Mouse (Mus musculus): Measurements from ENCODE around the gene Esyt1. TPM values are rescaled to one million over a fixed set of nuclear protein-coding genes. Genes with fewer than 3 reads are reported as not detected.
"Not testable (repeated sequence)": the region's sequence is repeated elsewhere in the genome, so short reads cannot be mapped to it uniquely, and the experiment has no call there.

Esyt1 gene
- total and polyA plus RNA-seq, 2 experiments from 2014 or later: 13.0 to 41.5 TPM

DNA sequence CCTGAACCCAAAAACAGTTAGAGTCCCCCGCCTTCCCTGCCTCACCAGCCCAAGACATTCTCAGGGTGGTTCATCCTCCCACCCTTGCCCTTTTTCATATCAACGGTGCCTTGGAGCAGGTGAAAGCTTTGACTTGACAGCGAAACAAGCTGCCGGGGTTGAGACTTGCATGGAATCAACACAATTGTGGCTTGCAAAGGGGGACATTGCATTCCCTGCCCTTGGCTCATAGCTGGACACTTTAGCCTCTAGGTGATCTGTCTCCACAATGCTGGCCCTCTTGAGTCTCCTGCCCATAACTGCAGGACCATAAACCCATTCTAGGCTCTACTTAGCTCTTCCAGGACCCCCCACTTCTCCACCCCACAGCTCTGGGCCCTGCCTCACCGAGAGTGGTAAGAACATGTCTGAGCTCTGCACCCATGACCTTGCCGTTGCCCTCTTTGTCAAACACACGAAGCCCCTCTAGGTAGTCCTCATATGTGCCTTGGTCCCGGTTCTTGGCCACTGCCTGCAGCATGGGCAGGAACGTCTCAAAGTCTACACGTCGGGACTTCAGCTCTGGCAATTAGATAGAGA is 30.9 kb downstream of the Esyt1 start:
- no peaks in the 10 kb centered on the region for H3K27me3 ChIP-seq (ENCODE audit: control insufficient read depth, insufficient read depth, low read length)
- WGBS: 32% methylated on average over 11 of the region's 11 CpGs

DNA sequence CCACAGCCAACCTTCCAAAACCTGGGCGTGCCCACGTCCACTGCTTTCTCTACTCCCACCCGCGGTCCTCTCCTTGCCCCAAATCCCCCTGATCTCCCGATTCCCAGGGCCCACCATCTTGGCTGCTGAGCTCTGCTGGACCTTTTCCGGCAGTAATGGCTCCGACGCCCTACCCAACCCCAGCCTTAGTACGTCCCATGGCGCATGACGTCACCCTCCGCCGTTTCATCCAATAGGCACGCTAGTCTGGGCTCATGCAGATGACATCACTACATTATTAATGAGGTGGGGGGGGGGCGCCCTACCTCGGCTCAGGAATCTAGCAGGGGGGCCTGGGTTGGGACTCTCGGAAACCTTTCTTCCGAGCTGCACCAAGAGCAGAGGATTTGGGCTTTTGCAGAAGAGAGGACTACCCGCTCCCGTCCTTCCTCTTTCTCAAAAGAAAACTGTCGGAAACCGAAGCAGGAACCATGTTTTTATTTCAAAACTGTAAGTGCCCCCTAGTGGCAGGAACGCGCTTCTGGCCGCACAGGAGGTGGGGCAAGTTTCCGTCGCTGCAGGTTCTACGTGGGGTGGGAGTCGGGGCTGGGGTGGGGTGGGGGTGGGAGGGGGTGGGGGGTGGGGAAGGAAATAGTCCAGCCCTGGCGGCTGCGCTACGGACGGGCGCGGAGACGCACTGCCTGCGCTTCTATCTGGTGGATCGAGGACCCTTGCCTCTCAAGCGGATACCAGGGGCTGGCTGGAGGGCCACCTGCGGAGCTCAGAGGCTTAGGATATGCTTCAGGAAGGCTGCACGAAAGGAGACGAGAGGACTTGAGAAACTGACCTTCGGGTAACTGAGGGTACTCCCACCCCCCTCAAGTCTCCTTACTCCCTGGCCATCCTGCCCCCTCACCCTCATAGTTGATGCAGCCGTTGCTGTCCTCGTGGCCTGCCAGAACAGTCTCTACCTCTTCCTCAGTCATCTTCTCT is 31.7 kb downstream of the Esyt1 start, which contains the start of gene Myl6:
Myl6 (minus strand) TSS at position 451 of the 972 bp plus-strand sequence.
- Histone ChIP-seq H3K27me3 (ENCODE audit: control insufficient read depth, insufficient read depth, low read length) (no peaks in the 10 kb centered on the region), H3K4me2 (ENCODE audit: low read depth, low read length) (peak within 1 kb of the TSS; percentile 82), H3K9me3 (replicated peaks; ENCODE audit: control insufficient read depth, low read length) (no peaks in the 10 kb centered on the region), H3K4me3 (ENCODE audit: low read depth, low read length) (peak within 1 kb of the TSS; percentile 79), H3K27ac (ENCODE audit: low read depth) (peak within 1 kb of the TSS; percentile 95), H3K4me1 (ENCODE audit: control insufficient read depth, insufficient read depth) (peaks cover 42% of the 10 kb centered on the region), H3K9ac (replicated peaks; ENCODE audit: low read depth, low read length) (peak within 1 kb of the TSS; percentile 83), H3K36me3 (replicated peaks; ENCODE audit: control insufficient read depth, insufficient read depth, low read length) (peaks cover 30% of the 10 kb centered on the region)
- TF ChIP-seq CTCF (IDR thresholded peaks at IDR 0.05; ENCODE audit: low read depth): peak; percentile 70
- peak; percentile 90 for TF ChIP-seq EP300 (IDR thresholded peaks at IDR 0.05; ENCODE audit: low read depth)
- WGBS: under 1% methylated on average over 43 of the region's 45 CpGs
- DNase-seq (ENCODE audit: low spot score) (peak; percentile 96), ATAC-seq (ENCODE audit: insufficient read depth, low read depth) (peak; percentile 86)

More for the DNA sequence above, 30.9 kb downstream of the Esyt1 start:
- peaks cover 39% of the 10 kb centered on the region for H3K4me1 ChIP-seq (ENCODE audit: control insufficient read depth, insufficient read depth)
- TF ChIP-seq CTCF (IDR thresholded peaks at IDR 0.05; ENCODE audit: low read depth) (no peak), EP300 (IDR thresholded peaks at IDR 0.05; ENCODE audit: low read depth) (no peak)
- ATAC-seq (ENCODE audit: insufficient read depth, low read depth) (no peak), DNase-seq (ENCODE audit: low spot score) (no peak)
- peak overlapping the region; percentile 95 for H3K27ac ChIP-seq (ENCODE audit: low read depth)
- H3K4me3 ChIP-seq (ENCODE audit: low read depth, low read length): peak overlapping the region; percentile 79
- peak overlapping the region; percentile 82 for H3K4me2 ChIP-seq (ENCODE audit: low read depth, low read length)
- no peaks in the 10 kb centered on the region for H3K9me3 ChIP-seq (replicated peaks; ENCODE audit: control insufficient read depth, low read length)
- H3K36me3 ChIP-seq (replicated peaks; ENCODE audit: control insufficient read depth, insufficient read depth, low read length): peaks cover 22% of the 10 kb centered on the region
- peak overlapping the region; percentile 83 for H3K9ac ChIP-seq (replicated peaks; ENCODE audit: low read depth, low read length)

GRCm38 (mm10) chr10:128493319-128493694 is 32.4 kb downstream of the Esyt1 start:
- 0% methylated on average over 12 of the region's 12 CpGs for whole genome bisulfite sequencing
- Histone ChIP-seq H3K4me1 (ENCODE audit: control insufficient read depth, insufficient read depth) (peaks cover 42% of the 10 kb centered on the region), H3K27me3 (ENCODE audit: control insufficient read depth, insufficient read depth, low read length) (no peaks in the 10 kb centered on the region), H3K27ac (ENCODE audit: low read depth) (peak overlapping the region; percentile 95), H3K36me3 (replicated peaks; ENCODE audit: control insufficient read depth, insufficient read depth, low read length) (peaks cover 37% of the 10 kb centered on the region), H3K9ac (replicated peaks; ENCODE audit: low read depth, low read length) (peak overlapping the region; percentile 83), H3K4me3 (ENCODE audit: low read depth, low read length) (peak overlapping the region; percentile 79), H3K9me3 (replicated peaks; ENCODE audit: control insufficient read depth, low read length) (no peaks in the 10 kb centered on the region), H3K4me2 (ENCODE audit: low read depth, low read length) (peak overlapping the region; percentile 82)
- peak; percentile 1; the same call in 1 of the 2 replicates for ATAC-seq (ENCODE audit: insufficient read depth, low read depth)
- TF ChIP-seq CTCF (IDR thresholded peaks at IDR 0.05; ENCODE audit: low read depth) (no peak), EP300 (IDR thresholded peaks at IDR 0.05; ENCODE audit: low read depth) (no peak)
- DNase-seq (ENCODE audit: low spot score): peak; percentile 33

DNA sequence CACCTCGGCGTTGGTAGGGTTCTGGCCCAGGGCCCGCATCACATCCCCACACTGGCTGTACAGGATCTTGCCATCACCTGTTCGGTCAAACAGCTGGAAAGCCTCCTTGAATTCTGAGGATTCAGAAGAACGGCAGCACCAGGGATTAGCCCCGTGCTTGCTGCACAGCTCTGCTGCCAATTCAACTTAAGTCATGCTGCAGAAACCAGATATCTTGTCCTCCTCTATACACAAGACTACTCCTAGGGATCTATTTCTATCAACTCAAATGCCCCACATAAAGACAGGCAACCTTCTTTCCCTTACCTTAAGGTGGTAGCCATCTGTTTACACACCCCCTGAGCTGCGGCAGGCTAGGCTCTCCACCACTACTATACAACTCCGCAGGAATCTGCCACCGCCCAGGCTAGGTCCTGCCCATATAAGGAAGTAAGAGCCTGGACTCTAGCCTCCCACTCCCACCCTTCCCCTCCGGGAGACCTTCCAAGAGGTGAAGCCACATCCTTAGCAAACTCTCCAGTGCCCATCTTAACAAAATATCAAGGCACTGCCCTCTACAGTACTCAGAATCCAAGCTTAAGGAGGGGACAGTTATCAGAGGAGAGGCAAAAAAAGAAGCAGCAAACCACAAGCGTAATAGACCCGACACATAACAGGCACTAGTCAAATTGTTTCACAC is 32.9 kb downstream of the Esyt1 start:
- Histone ChIP-seq H3K4me3 (ENCODE audit: low read depth, low read length) (peak overlapping the region; percentile 79), H3K9ac (replicated peaks; ENCODE audit: low read depth, low read length) (peak overlapping the region; percentile 83), H3K4me1 (ENCODE audit: control insufficient read depth, insufficient read depth) (peaks cover 42% of the 10 kb centered on the region), H3K27me3 (ENCODE audit: control insufficient read depth, insufficient read depth, low read length) (no peaks in the 10 kb centered on the region), H3K36me3 (replicated peaks; ENCODE audit: control insufficient read depth, insufficient read depth, low read length) (peaks cover 42% of the 10 kb centered on the region), H3K9me3 (replicated peaks; ENCODE audit: control insufficient read depth, low read length) (no peaks in the 10 kb centered on the region), H3K4me2 (ENCODE audit: low read depth, low read length) (peak overlapping the region; percentile 82), H3K27ac (ENCODE audit: low read depth) (peak overlapping the region; percentile 95)
- peak; percentile 93 for DNase-seq (ENCODE audit: low spot score)
- peak; percentile 54 for ATAC-seq (ENCODE audit: insufficient read depth, low read depth)
- 5% methylated on average over 12 of the region's 12 CpGs for WGBS
- TF ChIP-seq EP300 (IDR thresholded peaks at IDR 0.05; ENCODE audit: low read depth) (no peak), CTCF (IDR thresholded peaks at IDR 0.05; ENCODE audit: low read depth) (no peak)

GRCm38 (mm10) chr10:128492051-128492450 is 33.6 kb downstream of the Esyt1 start:
- 6% methylated on average over 8 of the region's 8 CpGs for WGBS
- Histone ChIP-seq H3K4me2 (ENCODE audit: low read depth, low read length) (peak overlapping the region; percentile 82), H3K4me3 (ENCODE audit: low read depth, low read length) (peak overlapping the region; percentile 79), H3K4me1 (ENCODE audit: control insufficient read depth, insufficient read depth) (peaks cover 42% of the 10 kb centered on the region), H3K27ac (ENCODE audit: low read depth) (peak overlapping the region; percentile 95), H3K9ac (replicated peaks; ENCODE audit: low read depth, low read length) (peak overlapping the region; percentile 83), H3K36me3 (replicated peaks; ENCODE audit: control insufficient read depth, insufficient read depth, low read length) (peaks cover 49% of the 10 kb centered on the region)
- ATAC-seq (ENCODE audit: insufficient read depth, low read depth); DNase-seq (ENCODE audit: low spot score); H3K27me3 ChIP-seq (ENCODE audit: control insufficient read depth, insufficient read depth, low read length); H3K9me3 ChIP-seq (replicated peaks; ENCODE audit: control insufficient read depth, low read length): not testable (repeated sequence)
